Mouse (Mus musculus): ENCODE data around the gene Mis18bp1.
"Not testable (repeated sequence)": the region's sequence is repeated elsewhere in the genome, so short reads cannot be mapped to it uniquely, and the experiment has no call there.

GRCm38 (mm10) chr12:65114978-65115377 is 57.4 kb downstream of the Mis18bp1 start:
- not testable (repeated sequence) for TF ChIP-seq POLR2A (IDR thresholded peaks at IDR 0.05; ENCODE audit: low read depth, low read length); CTCF (IDR thresholded peaks at IDR 0.05; ENCODE audit: borderline replicate concordance, insufficient read depth, low read length)
